Mouse (Mus musculus) embryo, embryonic 10 days (tissue): ENCODE measurements around the gene Gm11037.
A peak's percentile ranks its signal among the peaks of the same experiment; 100 is the strongest.
"Not testable (repeated sequence)": the region's sequence is repeated elsewhere in the genome, so short reads cannot be mapped to it uniquely, and the experiment has no call there.

ENCODE experiments used
- DNase-seq: peaks from one replicate; pipeline ENCODE4 v3.0.0-alpha.2; 2015; ENCODE audit warnings: low spot score

The Gm11037 gene

GRCm38 (mm10) chr2:131132930-131133547 is at the start of gene Gm11037:
Gene Gm11037, plus strand, starts transcription at chr2:131133497.
- DNase-seq, result no peak

- DNase-seq, result no peak
These were observed 49.1 kb upstream of the Gm11037 start for GRCm38 (mm10) chr2:131084206-131084605.

GRCm38 (mm10) chr2:131086667-131087390 is 46.5 kb upstream of the Gm11037 start, which contains the start of gene Siglec1:
Gene Siglec1, minus strand, starts transcription at chr2:131086765.
- no peak for DNase-seq

- no peak for DNase-seq
These were observed 44.7 kb upstream of the Gm11037 start for GRCm38 (mm10) chr2:131088581-131088980.

GRCm38 (mm10) chr2:131089634-131090033 is 43.7 kb upstream of the Gm11037 start:
- DNase-seq, result no peak

GRCm38 (mm10) chr2:131090852-131091251 is 42.4 kb upstream of the Gm11037 start:
- DNase-seq, result no peak

GRCm38 (mm10) chr2:131093577-131093976 is 39.7 kb upstream of the Gm11037 start:
- DNase-seq, result no peak

- peak; percentile 62 for DNase-seq
These were observed 38.5 kb upstream of the Gm11037 start for GRCm38 (mm10) chr2:131094823-131095222.

GRCm38 (mm10) chr2:131096101-131096795 is 37.0 kb upstream of the Gm11037 start:
- DNase-seq, result peak; percentile 78

- DNase-seq, result no peak
These were observed 36.2 kb upstream of the Gm11037 start for GRCm38 (mm10) chr2:131097087-131097486.

GRCm38 (mm10) chr2:131101530-131101929 is 31.8 kb upstream of the Gm11037 start:
- no peak for DNase-seq

- DNase-seq, result no peak
These were observed 29.3 kb upstream of the Gm11037 start for GRCm38 (mm10) chr2:131104021-131104420.

GRCm38 (mm10) chr2:131105061-131105460 is 28.2 kb upstream of the Gm11037 start:
- DNase-seq, result not testable (repeated sequence)

GRCm38 (mm10) chr2:131105989-131106388 is 27.3 kb upstream of the Gm11037 start:
- no peak for DNase-seq

- DNase-seq, result no peak
These were observed 14.2 kb upstream of the Gm11037 start for GRCm38 (mm10) chr2:131118968-131119574.

GRCm38 (mm10) chr2:131124166-131124565 is 9.1 kb upstream of the Gm11037 start:
- no peak for DNase-seq

GRCm38 (mm10) chr2:131125157-131125963 is 7.9 kb upstream of the Gm11037 start:
- DNase-seq, result no peak

- no peak for DNase-seq
These were observed 7.1 kb upstream of the Gm11037 start for GRCm38 (mm10) chr2:131125964-131126815.

- DNase-seq, result peak; percentile 76
These were observed 6.1 kb upstream of the Gm11037 start, which contains the start of gene Hspa12b for GRCm38 (mm10) chr2:131127161-131127730. Gene Hspa12b, plus strand, starts transcription at chr2:131127280.

- no peak for DNase-seq
These were observed 5.1 kb upstream of the Gm11037 start for GRCm38 (mm10) chr2:131128211-131128610.
